Mouse (Mus musculus) lung, postnatal 25 days (tissue): ENCODE results near the gene Nckap5.

ENCODE experiments used
- DNase-seq: peaks from one replicate; pipeline ENCODE4 v3.0.0; 2022; ENCODE audit warnings: low spot score

Nckap5 gene

GRCm38 (mm10) chr1:126765506-126766170 lies 65.0 kb downstream of the Nckap5 start:
- no peak for DNase-seq

- no peak for DNase-seq
These were observed 66.4 kb downstream of the Nckap5 start for GRCm38 (mm10) chr1:126764201-126764600.

- no peak for DNase-seq
These were observed 67.4 kb downstream of the Nckap5 start for GRCm38 (mm10) chr1:126763192-126763591.

- DNase-seq: no peak
These were observed 70.2 kb downstream of the Nckap5 start for GRCm38 (mm10) chr1:126760386-126760785.

- DNase-seq: no peak
These were observed 74.9 kb downstream of the Nckap5 start for GRCm38 (mm10) chr1:126755682-126756081.

GRCm38 (mm10) chr1:126753611-126754010 lies 77.0 kb downstream of the Nckap5 start:
- no peak for DNase-seq

GRCm38 (mm10) chr1:126752247-126753037 lies 78.2 kb downstream of the Nckap5 start:
- DNase-seq: no peak

GRCm38 (mm10) chr1:126751137-126751536 lies 79.5 kb downstream of the Nckap5 start:
- DNase-seq: no peak

GRCm38 (mm10) chr1:126750156-126750555 lies 80.4 kb downstream of the Nckap5 start:
- no peak for DNase-seq

- no peak for DNase-seq
These were observed 82.7 kb downstream of the Nckap5 start for GRCm38 (mm10) chr1:126747914-126748313.

- no peak for DNase-seq
These were observed 85.0 kb downstream of the Nckap5 start for GRCm38 (mm10) chr1:126745482-126746136.

GRCm38 (mm10) chr1:126744631-126745305 lies 85.8 kb downstream of the Nckap5 start:
- no peak for DNase-seq

- no peak for DNase-seq
These were observed 92.3 kb downstream of the Nckap5 start for GRCm38 (mm10) chr1:126738291-126738640.

GRCm38 (mm10) chr1:126737554-126738290 lies 92.9 kb downstream of the Nckap5 start:
- DNase-seq: peak; percentile 24

GRCm38 (mm10) chr1:126731691-126732090 lies 98.9 kb downstream of the Nckap5 start:
- no peak for DNase-seq

GRCm38 (mm10) chr1:126726400-126727055 lies 104.1 kb downstream of the Nckap5 start:
- DNase-seq: peak; percentile 50

- no peak for DNase-seq
These were observed 104.8 kb downstream of the Nckap5 start for GRCm38 (mm10) chr1:126725628-126726367.

- DNase-seq: no peak
These were observed 108.7 kb downstream of the Nckap5 start for GRCm38 (mm10) chr1:126721917-126722316.

GRCm38 (mm10) chr1:126719733-126720348 lies 110.8 kb downstream of the Nckap5 start:
- DNase-seq: no peak

GRCm38 (mm10) chr1:126706611-126707010 lies 124.0 kb downstream of the Nckap5 start:
- DNase-seq: no peak
